Mouse (Mus musculus): ENCODE measurements at regions not wholly inside any gene's neighbourhood (a gene's known extent, or its start where the extent isn't known, plus 50 kb on each side); places are given as distances from the start of the nearest gene placed in this dataset.

DNA sequence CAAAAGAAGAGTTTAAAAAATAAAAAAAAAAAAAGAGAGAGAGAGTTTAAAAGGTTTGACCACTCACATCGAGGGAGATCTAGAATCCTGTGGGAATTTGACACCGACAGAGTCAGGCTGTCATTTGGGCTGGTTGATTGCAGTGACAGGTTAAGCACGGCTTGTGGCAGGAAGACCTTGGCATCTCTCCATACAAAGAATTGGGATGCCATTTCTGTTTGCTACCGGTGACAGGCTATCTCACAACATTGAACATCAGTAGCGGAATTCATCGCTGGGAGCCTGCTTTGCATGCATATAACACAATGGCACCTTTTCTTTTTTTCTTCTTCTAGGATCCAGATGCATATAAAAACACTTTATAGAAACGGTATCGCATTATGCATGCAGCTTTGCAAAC lies 53.7 kb upstream of the Gm26657 start:
- no peak for DNase-seq

GRCm38 (mm10) chr4:56685696-56686095 lies 54.2 kb upstream of the Gm26657 start:
- no peak for DNase-seq

DNA sequence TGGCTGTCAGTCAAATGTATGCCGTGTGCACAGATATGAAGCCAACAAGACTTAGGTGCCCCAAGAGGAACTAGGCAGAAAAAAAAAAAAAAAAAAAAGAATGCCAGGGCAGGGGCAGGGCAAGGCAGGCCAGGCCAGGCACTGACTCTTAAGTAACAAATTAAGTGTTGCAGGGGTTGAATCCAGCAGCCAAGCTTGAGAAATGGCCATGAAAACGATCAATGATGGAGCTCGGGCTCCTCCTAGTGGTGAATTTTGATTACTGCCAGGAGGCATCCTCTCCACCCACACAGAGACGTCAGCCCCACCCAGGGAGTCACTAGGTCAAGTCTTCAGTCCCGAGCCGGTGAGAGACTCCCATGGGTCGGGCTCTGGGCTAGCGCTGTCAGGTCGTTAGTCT lies 54.7 kb upstream of the Gm26657 start:
- DNase-seq = peak; percentile 35 to 69

DNA sequence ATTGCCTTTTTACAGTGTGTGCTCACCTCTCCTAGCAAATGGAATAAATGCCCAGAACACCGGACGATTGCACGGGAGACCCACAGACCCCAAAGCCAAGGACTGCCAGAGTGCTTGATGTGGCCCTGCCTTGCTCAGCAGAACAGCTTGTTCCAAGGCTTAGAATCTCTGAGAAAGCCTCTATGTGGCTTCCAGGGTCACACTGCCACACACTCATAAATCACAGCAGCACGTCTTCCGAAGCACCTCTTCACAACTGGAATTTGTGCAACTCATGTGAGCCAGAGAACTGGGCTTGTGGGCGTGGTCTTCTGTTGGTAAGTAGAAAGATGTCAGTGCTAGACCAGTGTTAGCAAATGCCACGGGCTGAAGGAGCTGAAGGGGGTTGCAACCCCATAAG lies 55.8 kb upstream of the Gm26657 start:
- no peak for DNase-seq

GRCm38 (mm10) chr4:56681121-56681520 lies 58.7 kb upstream of the Gm26657 start:
- DNase-seq = no peak

DNA sequence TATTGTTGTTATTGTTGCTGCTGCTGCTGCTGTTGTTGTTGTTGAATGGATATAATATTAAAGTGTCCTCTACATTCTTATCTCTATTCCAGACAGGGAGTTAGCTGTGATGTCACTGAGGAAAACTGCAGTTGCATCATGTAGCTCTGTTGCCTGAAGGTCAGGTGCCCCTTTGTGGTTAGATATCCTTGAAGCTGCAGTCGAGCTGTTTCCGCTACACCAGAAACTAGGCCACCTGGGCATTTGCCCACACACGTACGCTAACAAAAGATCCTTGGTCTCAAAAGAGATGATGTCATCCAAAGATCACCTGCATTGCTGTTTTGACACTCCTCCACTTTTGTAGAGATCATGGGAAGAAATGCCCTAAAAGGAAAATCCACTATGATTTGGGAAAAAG lies 66.0 kb upstream of the Gm26657 start:
- DNase-seq = no peak

DNA sequence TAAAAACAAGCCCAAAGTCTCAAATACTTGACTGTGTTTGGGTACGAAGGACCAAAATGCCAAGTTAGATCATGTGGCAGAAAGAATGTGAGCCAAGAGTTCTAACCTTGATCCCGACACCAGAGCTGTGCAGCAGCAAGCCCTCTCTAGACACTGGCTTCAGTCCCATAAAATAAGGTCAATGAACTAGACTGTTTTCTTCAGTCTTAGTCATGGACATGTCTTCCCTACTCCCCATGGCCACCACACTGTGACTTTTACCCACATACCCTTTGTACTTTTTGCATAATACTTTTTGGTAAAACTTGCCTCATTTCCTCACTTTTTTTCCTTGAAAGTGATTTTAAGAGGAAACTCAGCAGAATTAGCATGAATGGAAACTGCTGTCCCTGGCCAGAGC lies 74.9 kb upstream of the Gm26657 start:
- no peak for DNase-seq

- no peak for DNase-seq
Measured at GRCm38 (mm10) chr4:56661816-56662215, 78.1 kb upstream of the Gm26657 start.

- DNase-seq = no peak
Measured at GRCm38 (mm10) chr4:56657046-56657445, 82.8 kb upstream of the Gm26657 start.

- no peak for DNase-seq
Measured at GRCm38 (mm10) chr4:56654327-56654726, 85.5 kb upstream of the Gm26657 start.

- DNase-seq = no peak
Measured at GRCm38 (mm10) chr4:56652819-56653218, 87.1 kb upstream of the Gm26657 start.

GRCm38 (mm10) chr4:56649731-56650130 lies 90.1 kb upstream of the Gm26657 start:
- no peak for DNase-seq

- no peak for DNase-seq
Measured at GRCm38 (mm10) chr4:56643999-56644962, 95.6 kb upstream of the Gm26657 start.

DNA sequence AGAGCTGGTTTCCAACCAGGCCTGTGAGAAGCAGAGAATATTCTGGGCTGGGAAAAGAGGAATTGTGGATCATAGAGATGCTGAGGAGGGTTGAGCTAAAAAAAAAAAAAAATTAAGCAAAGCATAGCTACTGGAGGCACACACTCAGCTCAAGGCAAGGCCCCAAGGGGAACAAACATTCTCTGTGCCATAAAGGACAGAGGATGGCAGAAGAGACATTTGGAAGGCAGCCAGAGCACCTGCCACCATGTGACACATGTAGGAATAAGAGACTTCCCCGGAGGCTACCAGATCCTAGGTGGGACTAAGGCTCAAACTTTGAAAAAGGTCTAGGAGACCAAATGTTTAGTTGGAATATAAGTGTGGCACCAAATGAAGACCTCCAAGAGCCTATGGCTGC lies 96.4 kb upstream of the Gm26657 start:
- no peak for DNase-seq

- DNase-seq = no peak
Measured at GRCm38 (mm10) chr4:56639709-56640108, 100.2 kb upstream of the Gm26657 start.

DNA sequence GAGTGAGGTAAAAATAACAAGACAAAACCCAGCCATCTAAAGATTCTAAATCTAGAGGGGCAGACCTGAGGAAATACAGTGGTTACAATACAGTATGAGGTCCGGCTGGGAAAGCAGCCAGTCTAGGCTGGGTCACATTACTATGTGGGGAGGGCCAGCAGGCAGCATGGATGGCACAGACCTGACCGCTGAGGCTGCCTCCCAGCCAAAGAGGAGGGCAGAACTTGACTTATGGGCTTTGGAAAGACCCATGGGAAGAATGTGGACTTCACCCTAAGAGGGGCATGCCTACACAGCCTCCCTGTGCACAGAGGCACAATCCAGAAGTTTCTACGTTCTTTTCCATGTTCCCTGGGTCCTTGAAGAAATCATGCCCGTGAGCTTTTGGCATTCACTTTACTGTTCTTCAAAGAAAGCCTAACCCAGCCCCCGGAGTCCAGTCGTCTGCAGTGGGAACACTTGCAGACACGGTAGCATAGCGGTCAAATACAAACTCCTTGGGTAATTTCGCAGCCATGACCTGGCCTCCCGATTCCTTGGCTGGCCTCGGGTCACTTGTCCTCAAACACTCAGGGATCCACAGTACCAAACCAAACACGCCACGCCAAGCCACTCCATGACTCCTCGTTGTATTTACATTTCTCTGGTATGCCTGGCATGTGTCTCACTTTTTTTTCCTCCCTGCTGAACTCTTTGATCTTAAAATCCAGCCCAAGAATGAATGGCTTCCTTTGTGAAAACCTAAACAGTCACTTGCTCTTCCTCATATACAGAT lies 101.0 kb upstream of the Gm26657 start:
- DNase-seq = no peak

DNA sequence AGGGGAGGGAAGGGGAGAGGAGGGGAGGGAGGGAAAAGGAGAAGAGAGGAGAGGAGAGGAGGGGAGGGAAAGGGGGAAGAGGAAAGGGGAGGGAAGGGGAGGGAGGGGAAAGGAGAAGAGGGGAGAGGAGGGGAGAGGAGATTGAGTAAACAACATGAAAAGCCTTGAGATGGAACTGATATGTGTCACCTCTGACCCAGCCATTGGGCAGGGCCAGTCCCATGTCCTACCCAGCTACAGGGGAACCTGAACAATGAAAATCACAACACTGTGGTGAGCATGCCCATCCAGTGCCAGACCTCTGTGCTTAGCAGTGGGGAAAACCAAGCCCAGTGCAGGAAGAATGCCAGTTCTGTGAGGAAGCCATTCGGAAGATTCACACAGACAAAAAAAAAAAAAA lies 103.6 kb upstream of the Gm26657 start:
- DNase-seq = no peak

DNA sequence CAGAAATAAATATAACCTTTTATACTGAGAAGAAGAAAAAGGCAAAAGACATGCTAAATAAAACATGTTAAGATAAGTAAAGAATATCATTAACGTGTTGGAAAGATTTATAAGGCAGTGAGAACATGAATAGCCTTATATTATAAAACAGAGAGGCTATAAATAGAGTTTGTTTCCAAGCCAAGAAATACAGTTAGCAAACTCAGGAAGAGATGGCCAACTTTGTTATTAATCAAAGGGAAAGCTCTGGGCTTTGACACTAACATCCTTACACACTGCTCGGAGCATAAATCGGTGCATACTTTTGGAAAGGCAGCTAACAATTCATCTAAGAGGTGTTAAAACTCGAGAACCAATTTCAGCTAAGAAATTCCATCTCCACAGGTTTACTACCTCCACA lies 106.3 kb upstream of the Gm26657 start:
- DNase-seq = no peak

DNA sequence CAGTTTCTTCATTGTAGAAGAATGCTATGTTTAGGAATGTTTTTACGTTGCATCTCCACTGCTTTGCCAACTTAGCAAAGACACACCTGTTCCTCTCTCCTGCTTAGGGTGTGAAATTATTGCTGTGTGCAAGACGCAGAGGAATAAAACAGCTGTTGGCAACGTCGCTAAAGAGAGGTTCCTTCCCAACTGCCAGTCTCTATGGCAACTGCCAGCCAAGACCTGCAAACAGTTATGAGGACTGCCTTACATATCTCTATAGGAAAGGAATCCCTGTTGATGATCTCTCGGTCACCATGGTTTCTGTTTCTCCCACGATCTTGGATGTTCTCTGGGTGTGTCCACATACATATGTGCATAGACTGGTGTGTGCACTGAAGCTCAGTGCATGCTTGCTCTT lies 109.6 kb upstream of the Gm26657 start:
- DNase-seq = no peak

DNA sequence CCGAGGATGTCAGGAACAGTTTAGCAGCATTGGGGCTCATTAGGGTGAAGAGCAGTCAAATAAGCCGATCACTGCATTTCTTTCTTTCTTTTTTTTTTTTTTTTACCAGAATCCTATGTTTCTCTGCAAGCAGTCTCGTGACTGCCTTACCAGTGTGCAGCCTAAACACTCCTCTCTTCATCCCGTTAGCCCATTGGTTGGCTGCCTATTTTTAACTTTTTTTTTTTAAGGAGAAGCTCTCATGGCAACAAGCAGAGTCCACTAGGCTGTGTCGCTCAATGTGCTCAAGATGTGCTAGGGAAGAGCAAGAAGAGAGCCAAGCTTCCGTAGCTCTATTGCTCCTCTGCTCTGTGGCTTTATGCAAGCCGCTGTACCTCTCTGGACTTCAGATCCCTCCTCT lies 112.7 kb upstream of the Gm26657 start:
- DNase-seq = no peak

DNA sequence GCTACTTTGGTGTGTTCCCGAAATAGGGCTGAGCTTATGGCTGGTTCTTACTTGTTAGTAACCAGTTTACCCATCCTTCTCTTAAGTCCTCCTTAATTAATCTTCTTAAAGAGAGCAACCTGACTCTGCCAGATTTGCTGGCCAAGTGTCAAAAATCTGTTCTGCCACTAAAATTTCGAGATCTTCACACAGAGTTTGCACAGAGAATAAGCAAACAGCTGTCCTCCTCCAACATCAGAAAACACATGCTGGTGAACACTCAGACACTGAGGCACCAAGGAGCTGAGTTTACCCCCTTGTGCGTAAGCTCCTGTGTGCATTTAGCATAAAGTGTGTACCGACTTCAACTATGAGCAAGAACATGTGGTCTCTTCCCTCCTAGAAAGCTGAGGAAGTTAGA lies 118.1 kb upstream of the Gm26657 start:
- no peak for DNase-seq

- no peak for DNase-seq
Measured at GRCm38 (mm10) chr4:56621356-56621755, 118.5 kb upstream of the Gm26657 start.

DNA sequence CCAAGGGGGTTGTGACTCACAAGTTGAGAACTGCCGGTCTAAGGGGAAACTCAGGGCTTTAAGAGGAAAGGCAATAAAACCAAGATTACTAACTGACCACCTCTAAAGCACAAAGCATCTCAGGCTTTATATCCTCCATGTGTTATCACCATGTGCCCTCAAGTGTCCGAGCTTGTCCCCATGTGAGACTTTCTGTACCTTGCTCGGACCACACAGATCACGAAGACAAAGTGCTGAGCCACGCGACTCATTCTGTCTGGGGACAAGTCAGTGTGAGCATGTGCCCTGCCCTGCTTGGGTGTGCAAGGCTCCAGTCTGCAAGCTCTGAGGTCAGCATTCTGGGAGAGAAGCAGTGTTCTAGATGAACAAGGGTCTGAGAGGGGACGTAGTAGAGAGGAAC lies 119.2 kb upstream of the Gm26657 start:
- DNase-seq = no peak

DNA sequence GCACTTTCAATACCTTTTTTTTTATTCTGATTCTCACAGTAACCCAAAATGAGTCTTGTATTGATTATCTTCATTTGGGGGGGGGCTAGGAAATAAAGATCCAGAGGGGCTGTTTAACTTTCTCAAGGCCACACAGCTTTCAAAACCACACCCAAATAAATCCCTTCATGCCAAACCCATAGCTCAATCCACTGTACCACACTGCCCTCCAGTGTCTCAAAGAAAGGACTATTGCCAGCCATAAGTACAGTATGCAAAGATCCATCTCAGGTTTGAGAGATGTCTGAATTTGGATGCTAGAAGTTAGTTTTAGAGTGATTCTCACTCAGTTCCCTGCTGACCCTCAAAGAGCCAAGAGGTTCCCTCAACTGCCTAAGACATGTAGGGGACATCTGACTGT lies 120.1 kb upstream of the Gm26657 start:
- no peak for DNase-seq

Measured in spleen, adult 18-20 months (tissue).